Mouse (Mus musculus): ENCODE measurements at regions not wholly inside any gene's neighbourhood (a gene's known extent, or its start where the extent isn't known, plus 50 kb on each side); places are given as distances from the start of the nearest gene placed in this dataset.

GRCm38 (mm10) chr12:77179138-77179537, 58.8 kb upstream of the Fut8 start:
- Histone ChIP-seq H3K9me3 (no peaks in the 10 kb centered on the region), H3K9ac (no peak overlapping the region), H3K4me3 (replicated peaks) (no peak overlapping the region), H3K27ac (no peak overlapping the region), H3K36me3 (no peaks in the 10 kb centered on the region), H3K4me1 (peaks cover 14% of the 10 kb centered on the region), H3K27me3 (replicated peaks) (no peaks in the 10 kb centered on the region), H3K4me2 (no peak overlapping the region)
- WGBS, result 89% methylated on average over 7 of the region's 7 CpGs
- no peak for ATAC-seq (ENCODE audit: insufficient read depth, low FRiP score, low read depth)

- no peak overlapping the region for H3K9ac ChIP-seq
- peak overlapping the region; percentile 19 for H3K4me2 ChIP-seq
- H3K4me3 ChIP-seq (replicated peaks), result no peak overlapping the region
- WGBS, result 14% methylated on average over 15 of the region's 15 CpGs
- peak overlapping the region; percentile 76 for H3K27ac ChIP-seq
- H3K9me3 ChIP-seq, result no peaks in the 10 kb centered on the region
- no peaks in the 10 kb centered on the region for H3K36me3 ChIP-seq
- ATAC-seq (ENCODE audit: insufficient read depth, low FRiP score, low read depth), result peak; percentile 73; the same call in 1 of the 2 replicates
- H3K27me3 ChIP-seq (replicated peaks), result no peaks in the 10 kb centered on the region
- peaks cover 14% of the 10 kb centered on the region for H3K4me1 ChIP-seq
Observed at GRCm38 (mm10) chr12:77177811-77178578, 59.9 kb upstream of the Fut8 start.

GRCm38 (mm10) chr12:77177303-77177702, 60.6 kb upstream of the Fut8 start:
- 56% methylated on average over 3 of the region's 3 CpGs for WGBS

GRCm38 (mm10) chr12:77174032-77174431, 63.9 kb upstream of the Fut8 start:
- Histone ChIP-seq H3K9ac (no peak overlapping the region), H3K36me3 (no peaks in the 10 kb centered on the region), H3K4me1 (peaks cover 14% of the 10 kb centered on the region), H3K9me3 (no peaks in the 10 kb centered on the region), H3K4me2 (no peak overlapping the region), H3K27me3 (replicated peaks) (no peaks in the 10 kb centered on the region), H3K27ac (no peak overlapping the region), H3K4me3 (replicated peaks) (no peak overlapping the region)
- ATAC-seq (ENCODE audit: insufficient read depth, low FRiP score, low read depth), result no peak

More at GRCm38 (mm10) chr12:77177303-77177702, 60.6 kb upstream of the Fut8 start:
- Histone ChIP-seq H3K4me2 (no peak overlapping the region), H3K9ac (no peak overlapping the region), H3K4me1 (peaks cover 14% of the 10 kb centered on the region), H3K27me3 (replicated peaks) (no peaks in the 10 kb centered on the region), H3K9me3 (no peaks in the 10 kb centered on the region), H3K27ac (no peak overlapping the region), H3K36me3 (no peaks in the 10 kb centered on the region), H3K4me3 (replicated peaks) (no peak overlapping the region)
- no peak for ATAC-seq (ENCODE audit: insufficient read depth, low FRiP score, low read depth)

- no peaks in the 10 kb centered on the region for H3K9me3 ChIP-seq
Observed at GRCm38 (mm10) chr12:77172540-77172939, 65.4 kb upstream of the Fut8 start.

GRCm38 (mm10) chr12:77170257-77170656, 67.7 kb upstream of the Fut8 start:
- Histone ChIP-seq H3K27ac (no peak overlapping the region), H3K4me1 (no peaks in the 10 kb centered on the region), H3K9ac (no peak overlapping the region), H3K27me3 (replicated peaks) (no peaks in the 10 kb centered on the region), H3K36me3 (no peaks in the 10 kb centered on the region), H3K9me3 (no peaks in the 10 kb centered on the region), H3K4me3 (replicated peaks) (no peak overlapping the region), H3K4me2 (no peak overlapping the region)
- 81% methylated on average over 5 of the region's 5 CpGs for WGBS
- no peak for ATAC-seq (ENCODE audit: insufficient read depth, low FRiP score, low read depth)

More at GRCm38 (mm10) chr12:77172540-77172939, 65.4 kb upstream of the Fut8 start:
- Histone ChIP-seq H3K4me1 (0 out of 2 replicates have a peak, but pooled peaks cover 6% of the 10 kb centered on the region), H3K27me3 (replicated peaks) (no peaks in the 10 kb centered on the region), H3K36me3 (no peaks in the 10 kb centered on the region), H3K27ac (no peak overlapping the region), H3K4me3 (replicated peaks) (no peak overlapping the region), H3K9ac (no peak overlapping the region), H3K4me2 (no peak overlapping the region)
- ATAC-seq (ENCODE audit: insufficient read depth, low FRiP score, low read depth), result no peak
- 84% methylated on average over 2 of the region's 2 CpGs for WGBS

- Histone ChIP-seq H3K9me3 (no peaks in the 10 kb centered on the region), H3K36me3 (no peaks in the 10 kb centered on the region), H3K9ac (no peak overlapping the region), H3K27me3 (replicated peaks) (no peaks in the 10 kb centered on the region), H3K4me3 (replicated peaks) (no peak overlapping the region), H3K27ac (no peak overlapping the region), H3K4me2 (no peak overlapping the region), H3K4me1 (no peaks in the 10 kb centered on the region)
- WGBS, result 83% methylated on average over 1 of the region's 1 CpGs
- ATAC-seq (ENCODE audit: insufficient read depth, low FRiP score, low read depth), result no peak
Observed at GRCm38 (mm10) chr12:77168367-77168766, 69.6 kb upstream of the Fut8 start.

GRCm38 (mm10) chr12:77156698-77157097, 81.2 kb upstream of the Fut8 start:
- no peak overlapping the region for H3K4me2 ChIP-seq
- H3K27me3 ChIP-seq (replicated peaks), result no peaks in the 10 kb centered on the region
- no peak overlapping the region for H3K4me3 ChIP-seq (replicated peaks)
- H3K4me1 ChIP-seq, result no peaks in the 10 kb centered on the region
- 40% methylated on average over 2 of the region's 2 CpGs for WGBS
- no peak overlapping the region for H3K9ac ChIP-seq
- H3K36me3 ChIP-seq, result no peaks in the 10 kb centered on the region
- ATAC-seq (ENCODE audit: insufficient read depth, low FRiP score, low read depth), result no peak
- H3K27ac ChIP-seq, result no peak overlapping the region
- no peaks in the 10 kb centered on the region for H3K9me3 ChIP-seq

- no peak overlapping the region for H3K4me2 ChIP-seq
- no peaks in the 10 kb centered on the region for H3K9me3 ChIP-seq
- 69% methylated on average over 6 of the region's 6 CpGs for WGBS
- no peaks in the 10 kb centered on the region for H3K27me3 ChIP-seq (replicated peaks)
- no peak overlapping the region for H3K9ac ChIP-seq
- H3K36me3 ChIP-seq, result no peaks in the 10 kb centered on the region
- no peak for ATAC-seq (ENCODE audit: insufficient read depth, low FRiP score, low read depth)
- H3K4me1 ChIP-seq, result no peaks in the 10 kb centered on the region
- H3K4me3 ChIP-seq (replicated peaks), result no peak overlapping the region
- H3K27ac ChIP-seq, result no peak overlapping the region
Observed at GRCm38 (mm10) chr12:77155626-77156025, 82.3 kb upstream of the Fut8 start.

GRCm38 (mm10) chr12:77151471-77151870, 86.5 kb upstream of the Fut8 start:
- H3K9me3 ChIP-seq, result no peaks in the 10 kb centered on the region
- no peaks in the 10 kb centered on the region for H3K4me1 ChIP-seq
- H3K9ac ChIP-seq, result no peak overlapping the region
- no peaks in the 10 kb centered on the region for H3K36me3 ChIP-seq
- 63% methylated on average over 2 of the region's 2 CpGs for WGBS
- no peak overlapping the region for H3K4me2 ChIP-seq
- H3K27me3 ChIP-seq (replicated peaks), result no peaks in the 10 kb centered on the region
- no peak overlapping the region for H3K4me3 ChIP-seq (replicated peaks)
- no peak overlapping the region for H3K27ac ChIP-seq
- no peak for ATAC-seq (ENCODE audit: insufficient read depth, low FRiP score, low read depth)

GRCm38 (mm10) chr12:77149835-77150234, 88.1 kb upstream of the Fut8 start:
- Histone ChIP-seq H3K27ac (no peak overlapping the region), H3K4me2 (no peak overlapping the region), H3K4me3 (replicated peaks) (no peak overlapping the region), H3K27me3 (replicated peaks) (no peaks in the 10 kb centered on the region), H3K4me1 (no peaks in the 10 kb centered on the region), H3K9ac (no peak overlapping the region), H3K36me3 (no peaks in the 10 kb centered on the region), H3K9me3 (no peaks in the 10 kb centered on the region)
- ATAC-seq (ENCODE audit: insufficient read depth, low FRiP score, low read depth), result no peak

- H3K4me2 ChIP-seq, result no peak overlapping the region
- WGBS, result 89% methylated on average over 2 of the region's 2 CpGs
- no peaks in the 10 kb centered on the region for H3K36me3 ChIP-seq
- H3K27ac ChIP-seq, result no peak overlapping the region
- H3K4me3 ChIP-seq (replicated peaks), result no peak overlapping the region
- no peak overlapping the region for H3K9ac ChIP-seq
- no peaks in the 10 kb centered on the region for H3K9me3 ChIP-seq
- no peaks in the 10 kb centered on the region for H3K4me1 ChIP-seq
- no peaks in the 10 kb centered on the region for H3K27me3 ChIP-seq (replicated peaks)
- ATAC-seq (ENCODE audit: insufficient read depth, low FRiP score, low read depth), result no peak
Observed at GRCm38 (mm10) chr12:77148146-77148545, 89.8 kb upstream of the Fut8 start.

- ATAC-seq (ENCODE audit: insufficient read depth, low FRiP score, low read depth), result no peak
Observed at GRCm38 (mm10) chr12:77143958-77144357, 94.0 kb upstream of the Fut8 start.

More at GRCm38 (mm10) chr12:77143958-77144357, 94.0 kb upstream of the Fut8 start:
- Histone ChIP-seq H3K9ac (no peak overlapping the region), H3K27me3 (replicated peaks) (no peaks in the 10 kb centered on the region), H3K4me3 (replicated peaks) (no peak overlapping the region), H3K27ac (no peak overlapping the region), H3K36me3 (no peaks in the 10 kb centered on the region), H3K9me3 (no peaks in the 10 kb centered on the region), H3K4me1 (no peaks in the 10 kb centered on the region), H3K4me2 (no peak overlapping the region)
- WGBS, result 56% methylated on average over 3 of the region's 3 CpGs
